Mouse (Mus musculus): Measurements from ENCODE around the gene Abca15.
"Not testable (repeated sequence)": the region's sequence is repeated elsewhere in the genome, so short reads cannot be mapped to it uniquely, and the experiment has no call there.

Abca15 gene

GRCm38 (mm10) chr7:120328087-120328793 lies at the start of gene Abca15:
Gene Abca15 (plus strand): TSS chr7:120328670.
- DNase-seq (ENCODE audit: low read depth, low spot score) = no peak

- no peak for DNase-seq (ENCODE audit: low read depth, low spot score)
Measured at GRCm38 (mm10) chr7:120285286-120285685, 43.2 kb upstream of the Abca15 start.

GRCm38 (mm10) chr7:120316086-120316485 lies 12.4 kb upstream of the Abca15 start:
- no peak for DNase-seq (ENCODE audit: low read depth, low spot score)

- no peak for DNase-seq (ENCODE audit: low read depth, low spot score)
Measured at GRCm38 (mm10) chr7:120322963-120323362, 5.5 kb upstream of the Abca15 start.

GRCm38 (mm10) chr7:120325911-120326310 lies 2.6 kb upstream of the Abca15 start:
- not testable (repeated sequence) for DNase-seq (ENCODE audit: low read depth, low spot score)

- DNase-seq (ENCODE audit: low read depth, low spot score) = no peak
Measured at GRCm38 (mm10) chr7:120327220-120328073, 1.0 kb upstream of the Abca15 start.

GRCm38 (mm10) chr7:120361159-120361558 lies 32.7 kb downstream of the Abca15 start:
- no peak for DNase-seq (ENCODE audit: low read depth, low spot score)

GRCm38 (mm10) chr7:120409447-120409846 lies 81.0 kb downstream of the Abca15 start, which contains the start of gene Abca16:
Gene Abca16 (plus strand): TSS chr7:120409647.
- DNase-seq (ENCODE audit: low read depth, low spot score) = no peak

GRCm38 (mm10) chr7:120412391-120412790 lies 83.9 kb downstream of the Abca15 start:
- DNase-seq (ENCODE audit: low read depth, low spot score) = no peak

GRCm38 (mm10) chr7:120426625-120427024 lies 98.2 kb downstream of the Abca15 start:
- no peak for DNase-seq (ENCODE audit: low read depth, low spot score)

- no peak for DNase-seq (ENCODE audit: low read depth, low spot score)
Measured at GRCm38 (mm10) chr7:120431464-120431863, 103.0 kb downstream of the Abca15 start.
